Mouse (Mus musculus) kidney, adult 2 months (tissue): Measurements from ENCODE around the gene Nmrk1. TPM values are rescaled to one million over a fixed set of nuclear protein-coding genes. Genes with fewer than 3 reads are reported as not detected.
"Not testable (repeated sequence)": the region's sequence is repeated elsewhere in the genome, so short reads cannot be mapped to it uniquely, and the experiment has no call there.

Experiments
- DNase-seq: peaks from one replicate; pipeline ENCODE4 v3.0.0; 2021
- H3K27ac ChIP-seq: fragments of 200-500 bp; 2 replicates; pipeline ENCODE4 v1.5.1; 2012; ENCODE audit warnings: low read depth, low read length, control low read depth, inconsistent platforms; ENCODE audit not compliant: insufficient read depth
- H3K27me3 ChIP-seq: fragments of 200-500 bp; replicated peaks from 2 replicates; pipeline ENCODE4 v1.6.1; 2012; ENCODE audit warnings: mild to moderate bottlenecking, moderate library complexity, low read length, inconsistent platforms; ENCODE audit not compliant: control insufficient read depth, insufficient read depth
- H3K36me3 ChIP-seq: fragments of 200-500 bp; 2 replicates; pipeline ENCODE4 v1.6.1; 2012; ENCODE audit warnings: mild to moderate bottlenecking, moderate library complexity, low read length, inconsistent platforms; ENCODE audit not compliant: control insufficient read depth, insufficient read depth
- H3K4me1 ChIP-seq: fragments of 200-500 bp; 2 replicates; pipeline ENCODE4 v1.6.1; 2011; ENCODE audit warnings: low read length; ENCODE audit not compliant: control insufficient read depth, insufficient read depth
- H3K4me3 ChIP-seq: fragments of 200-500 bp; 2 replicates; pipeline ENCODE4 v1.5.1; 2011; ENCODE audit warnings: mild to moderate bottlenecking, low read depth, low read length, control low read depth; ENCODE audit not compliant: insufficient read depth
- CTCF ChIP-seq: fragments of 200-500 bp; conservative IDR thresholded peaks from 2 replicates; pipeline ENCODE4 v1.5.1; 2011; ENCODE audit warnings: low read depth, mild to moderate bottlenecking, control low read depth, low read length, moderate library complexity, mixed read lengths; ENCODE audit not compliant: insufficient read depth, insufficient read length
- POLR2A ChIP-seq: fragments of 200-500 bp; IDR thresholded peaks from one replicate; pipeline ENCODE4 v1.6.1; 2011; ENCODE audit warnings: low read depth, low read length, control low read depth
- WGBS: fragments of 180-500 bp; shearing (Covaris S2); methylation state at CpG from one replicate; pipeline ENCODE4 v1.1.7; 2018; 5-methylcytosine and 5-hydroxymethylcytosine counted together
- polyA plus RNA-seq: library from polyadenylated mRNA; depleted of rRNA; stranded (reverse); fragments of >200 nt; gene quantifications from 2 replicates; pipeline ENCODE4 v1.2.3, GENCODE M21; 2012; rRNA removed

Nmrk1 gene
- 77.1 and 78.6 TPM in 2 replicates for polyA plus RNA-seq

DNA sequence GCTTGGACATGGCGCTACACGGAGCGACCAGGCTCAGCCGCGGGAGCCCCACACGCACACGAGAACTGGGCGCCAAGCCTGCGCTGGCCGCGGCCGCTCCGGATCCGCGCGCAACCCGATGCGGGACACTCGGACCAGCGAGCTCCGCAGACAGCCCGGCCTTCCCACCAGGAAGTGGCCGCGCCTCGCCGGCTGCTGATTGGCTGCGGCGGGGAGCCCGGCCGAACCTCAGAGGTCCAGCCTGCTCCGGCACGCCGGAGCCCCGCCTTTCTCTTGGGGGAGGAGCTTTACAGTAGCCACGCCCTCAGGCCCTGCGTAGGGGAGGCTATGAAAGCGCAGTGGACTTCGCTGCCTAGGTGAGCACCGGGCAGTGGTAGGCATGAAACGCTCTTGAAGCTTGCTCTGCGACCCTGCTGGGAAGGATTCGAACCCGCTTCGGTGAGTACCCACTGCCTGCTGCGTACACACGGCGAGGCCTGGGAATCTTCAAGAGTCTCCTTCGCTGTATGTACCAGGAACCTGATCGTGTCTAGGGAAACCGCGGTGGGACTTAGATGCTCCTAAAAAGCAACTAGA lies at the start of gene Nmrk1, which contains the start of gene Ostf1:
TSS of gene Nmrk1 (plus strand) at position 307 of the 576 bp plus-strand sequence.
TSS of gene Ostf1 (minus strand) at position 180 of the 576 bp plus-strand sequence.
- Histone ChIP-seq H3K27me3 (no peaks in the 10 kb centered on the region), H3K4me3 (peak within 1 kb of the TSS; percentile 94), H3K36me3 (no peaks in the 10 kb centered on the region), H3K4me1 (peaks cover 13% of the 10 kb centered on the region), H3K27ac (peak within 1 kb of the TSS; percentile 98)
- whole genome bisulfite sequencing: under 1% methylated on average over 51 of the region's 51 CpGs
- peak; percentile 98 for DNase-seq
- TF ChIP-seq CTCF (no peak), POLR2A (peak; percentile 99)

DNA sequence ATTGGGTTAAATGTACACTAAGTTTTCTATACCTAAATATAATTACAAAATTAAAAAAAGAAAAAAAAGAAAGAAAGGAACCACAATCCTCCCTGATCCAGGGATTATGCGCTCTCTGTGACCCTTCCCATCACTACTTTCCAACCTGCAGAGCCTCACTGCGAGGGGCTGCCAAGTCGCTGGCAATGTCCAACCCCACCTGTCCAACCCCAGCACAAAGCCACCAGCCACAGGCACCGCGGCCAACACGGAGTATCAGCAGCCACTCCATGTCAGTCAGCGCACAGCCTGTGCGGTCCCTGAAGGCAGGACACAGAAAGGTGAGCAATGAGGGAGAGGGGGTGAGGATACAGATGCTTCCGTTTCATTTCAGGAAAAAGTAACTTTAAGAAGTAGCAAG lies 49.5 kb upstream of the Nmrk1 start:
- H3K27ac ChIP-seq: no peak overlapping the region
- H3K27me3 ChIP-seq: no peaks in the 10 kb centered on the region
- peaks cover 4% of the 10 kb centered on the region; the same call in 1 of the 2 replicates for H3K36me3 ChIP-seq
- no peak for TF ChIP-seq CTCF
- TF ChIP-seq POLR2A: no peak
- 92% methylated on average over 9 of the region's 9 CpGs for WGBS
- DNase-seq: no peak
- H3K4me3 ChIP-seq: no peak overlapping the region
- H3K4me1 ChIP-seq: peaks cover 6% of the 10 kb centered on the region; the same call in 1 of the 2 replicates

DNA sequence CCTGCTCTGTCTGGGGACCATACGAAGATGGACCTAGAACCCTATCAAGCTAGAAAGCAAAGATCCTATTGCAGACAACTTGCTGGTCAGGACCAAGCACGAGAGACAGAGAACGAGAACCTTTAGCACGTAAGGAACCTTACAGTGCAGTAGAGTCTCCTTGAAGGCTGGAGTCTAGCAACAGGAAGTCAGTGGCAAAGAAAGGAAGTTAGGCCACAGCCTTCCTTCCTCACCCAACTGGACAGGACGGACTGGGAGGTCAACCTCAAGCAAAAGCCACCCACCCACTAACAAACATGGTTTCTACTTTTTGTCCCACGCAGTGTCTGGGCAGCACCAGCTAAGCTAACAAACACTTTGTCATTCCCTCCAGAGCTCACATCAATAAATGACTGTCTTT lies 48.9 kb upstream of the Nmrk1 start:
- no peak for DNase-seq
- Histone ChIP-seq H3K36me3 (peaks cover 4% of the 10 kb centered on the region; the same call in 1 of the 2 replicates), H3K27ac (no peak overlapping the region), H3K4me3 (no peak overlapping the region), H3K27me3 (no peaks in the 10 kb centered on the region), H3K4me1 (peaks cover 6% of the 10 kb centered on the region; the same call in 1 of the 2 replicates)
- no peak for TF ChIP-seq POLR2A
- no peak for TF ChIP-seq CTCF
- 68% methylated on average over 6 of the region's 6 CpGs for WGBS

DNA sequence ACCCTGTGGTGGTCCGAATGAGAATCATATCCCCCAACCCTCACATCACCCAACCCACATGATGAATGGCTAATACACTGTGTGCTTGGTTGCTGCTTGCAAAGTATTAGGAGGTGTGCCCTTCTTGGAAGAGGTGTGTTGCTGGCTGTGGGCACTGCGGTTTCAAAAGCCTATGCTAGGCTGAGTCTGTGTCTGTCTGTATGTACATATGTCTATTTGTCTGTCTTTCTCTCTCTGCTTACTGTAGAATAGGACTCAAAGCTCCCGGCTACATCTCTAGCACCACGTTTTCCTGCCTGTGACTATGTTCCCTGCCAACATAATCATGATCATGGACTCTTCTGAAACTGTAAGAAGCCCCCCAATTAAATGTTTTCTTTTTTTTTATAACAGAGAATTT lies 48.0 kb upstream of the Nmrk1 start:
- peaks cover 4% of the 10 kb centered on the region; the same call in 1 of the 2 replicates for H3K36me3 ChIP-seq
- no peak overlapping the region for H3K27ac ChIP-seq
- peaks cover under 1% of the 10 kb centered on the region; the same call in 1 of the 2 replicates for H3K4me1 ChIP-seq
- no peak for TF ChIP-seq CTCF
- no peak for TF ChIP-seq POLR2A
- no peaks in the 10 kb centered on the region for H3K27me3 ChIP-seq
- DNase-seq: no peak
- H3K4me3 ChIP-seq: no peak overlapping the region
- 97% methylated on average over 4 of the region's 4 CpGs for WGBS

DNA sequence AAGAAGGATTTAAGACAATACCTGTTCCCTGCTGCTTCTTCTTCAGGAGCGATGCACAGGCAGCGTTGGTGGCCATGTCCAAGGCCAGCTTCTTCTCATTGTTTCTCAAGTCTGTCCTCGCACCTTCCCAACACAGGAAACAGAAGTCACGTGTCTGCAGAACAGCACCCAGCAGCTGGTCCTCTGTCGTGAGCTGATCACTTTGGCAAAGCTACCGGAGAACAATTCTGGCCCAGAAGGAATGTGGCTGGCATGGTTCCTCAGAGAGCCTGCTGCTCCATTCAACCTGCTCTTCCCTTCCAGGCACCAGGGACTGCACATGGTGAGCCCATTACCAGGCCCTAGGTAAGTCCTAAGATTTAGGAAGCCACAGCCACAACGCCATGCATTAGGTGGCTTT lies 47.1 kb upstream of the Nmrk1 start:
- WGBS: 91% methylated on average over 7 of the region's 7 CpGs
- no peak for DNase-seq
- Histone ChIP-seq H3K27me3 (no peaks in the 10 kb centered on the region), H3K4me1 (no peaks in the 10 kb centered on the region), H3K4me3 (no peak overlapping the region), H3K36me3 (peaks cover 4% of the 10 kb centered on the region; the same call in 1 of the 2 replicates), H3K27ac (no peak overlapping the region)
- TF ChIP-seq CTCF: no peak
- TF ChIP-seq POLR2A: no peak

DNA sequence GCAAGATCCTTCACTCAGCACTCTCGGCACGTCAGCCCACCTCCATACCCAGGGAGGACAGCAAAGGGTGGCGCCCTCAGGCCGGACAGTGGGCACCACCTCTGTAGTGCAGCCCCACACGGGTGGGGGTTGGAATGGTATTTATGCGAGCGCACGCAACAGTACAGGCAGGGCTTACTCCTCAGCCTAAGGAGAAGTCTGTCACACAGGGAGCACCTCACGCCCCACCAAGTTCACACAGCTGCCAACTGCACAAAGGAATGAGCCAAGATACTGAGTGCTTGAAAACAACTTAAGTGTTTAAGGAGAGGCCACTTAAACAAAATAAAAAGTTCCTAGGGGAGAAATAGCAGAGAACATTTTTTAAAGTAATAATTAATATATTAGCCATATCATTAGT lies 44.6 kb upstream of the Nmrk1 start:
- H3K27ac ChIP-seq: no peak overlapping the region
- TF ChIP-seq POLR2A: no peak
- TF ChIP-seq CTCF: no peak
- H3K4me3 ChIP-seq: no peak overlapping the region
- 72% methylated on average over 9 of the region's 9 CpGs for WGBS
- H3K36me3 ChIP-seq: no peaks in the 10 kb centered on the region
- DNase-seq: no peak
- no peaks in the 10 kb centered on the region for H3K4me1 ChIP-seq
- H3K27me3 ChIP-seq: no peaks in the 10 kb centered on the region

DNA sequence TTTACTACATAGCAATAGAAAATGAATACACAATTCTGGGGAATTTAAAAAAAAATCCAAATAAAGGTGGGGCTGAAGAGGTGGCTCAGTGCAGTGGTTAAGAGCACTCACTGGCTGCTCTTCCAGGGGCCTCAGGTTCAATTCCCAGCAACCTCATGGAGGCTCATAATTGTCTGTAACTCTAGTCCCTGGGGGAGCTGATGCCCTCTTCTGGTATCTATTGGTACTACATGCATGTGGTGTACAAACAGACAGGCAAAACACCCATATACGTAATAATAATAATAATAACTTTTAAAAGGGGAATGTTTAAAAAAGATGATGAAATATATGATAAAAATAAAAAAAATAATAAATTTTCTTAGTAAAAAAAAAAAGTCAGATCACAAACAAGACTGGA lies 43.5 kb upstream of the Nmrk1 start:
- no peaks in the 10 kb centered on the region for H3K36me3 ChIP-seq

DNA sequence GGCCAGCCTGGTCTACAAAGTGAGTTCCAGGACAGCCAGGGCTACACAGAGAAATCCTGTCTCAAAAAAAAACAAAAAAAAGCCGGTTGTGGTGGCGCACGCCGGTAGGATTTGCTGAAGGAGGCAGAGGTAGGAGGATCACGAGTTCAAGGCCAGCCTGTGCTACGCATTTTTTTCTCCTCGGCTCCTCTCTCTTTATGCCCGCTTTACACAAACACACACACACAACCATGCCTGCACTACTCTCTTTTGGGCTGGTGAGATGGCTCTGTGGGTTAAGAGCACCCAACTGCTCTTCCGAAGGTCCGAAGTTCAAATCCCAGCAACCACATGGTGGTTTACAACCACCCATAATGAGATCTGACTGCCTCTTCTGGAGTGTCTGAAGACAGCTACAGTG lies 42.9 kb upstream of the Nmrk1 start:
- DNase-seq, H3K4me3 ChIP-seq, H3K4me1 ChIP-seq, H3K27me3 ChIP-seq, H3K27ac ChIP-seq, H3K36me3 ChIP-seq: not testable (repeated sequence)
- WGBS: 99% methylated on average over 10 of the region's 10 CpGs

More for the DNA sequence above, 43.5 kb upstream of the Nmrk1 start:
- Histone ChIP-seq H3K4me1 (0 out of 2 replicates have a peak, but pooled peaks cover 7% of the 10 kb centered on the region), H3K27ac (no peak overlapping the region), H3K4me3 (no peak overlapping the region), H3K27me3 (no peaks in the 10 kb centered on the region)
- no peak for TF ChIP-seq POLR2A
- 0 out of 2 replicates have a peak, but pooled peaks have one; percentile 17 for TF ChIP-seq CTCF
- peak; percentile 28 for DNase-seq
- WGBS: 93% methylated on average over 1 of the region's 1 CpGs
